In genomic region chr12:111725338-111726121, GRCm38 (mm10) we compare ENCODE assay signal across 10 mouse cellular contexts. TPM values are rescaled to one million over a fixed set of nuclear protein-coding genes. Genes with fewer than 3 reads are reported as not detected.
DNase-seq lines count a peak whose midpoint lies in the region; ATAC-seq and TF ChIP-seq lines count a peak whose summit lies in the region.
"Had no signal": no experiment of that assay in that cellular context is flagged by ENCODE, and none has a peak within 500 bp of the region (broad histone marks: within the 10 kb centered on the region; RNA-seq: fewer than 3 reads in every experiment).

No protein-coding gene starts in this region.

- WGBS in kidney, embryonic 16.5 days, result 64% methylated on average over 12 of the region's 12 CpGs
- WGBS in forebrain, postnatal 0 days, result 51% methylated on average over 12 of the region's 12 CpGs
- 75% methylated on average over 12 of the region's 12 CpGs for WGBS in neural tube, embryonic 14.5 days

- H3K27ac ChIP-seq in kidney, embryonic 16.5 days (ENCODE audit: low read length), result peak overlapping the region; percentile 29; the same call in 1 of the 2 replicates
- H3K27ac ChIP-seq in forebrain, postnatal 0 days (ENCODE audit: low read depth, low read length), result peak overlapping the region; percentile 70
- peak overlapping the region; percentile 60 for H3K27ac ChIP-seq in neural tube, embryonic 14.5 days (ENCODE audit: low read depth, low read length)

- no peak for TF ChIP-seq CTCF in forebrain, postnatal 0 days (IDR thresholded peaks at IDR 0.05; ENCODE audit: low read depth)

- no peaks in the 10 kb centered on the region for H3K27me3 ChIP-seq in kidney, embryonic 16.5 days (ENCODE audit: insufficient read depth, low read length)
- H3K27me3 ChIP-seq in forebrain, postnatal 0 days (ENCODE audit: insufficient read depth, low read length), result no peaks in the 10 kb centered on the region
- no peaks in the 10 kb centered on the region for H3K27me3 ChIP-seq in neural tube, embryonic 14.5 days (ENCODE audit: control insufficient read depth, insufficient read depth, low read length)

- H3K4me2 ChIP-seq in kidney, embryonic 16.5 days (replicated peaks; ENCODE audit: low read depth, low read length), result no peak overlapping the region
- no peak overlapping the region for H3K4me2 ChIP-seq in forebrain, postnatal 0 days (ENCODE audit: low read depth)
- no peak overlapping the region for H3K4me2 ChIP-seq in neural tube, embryonic 14.5 days (ENCODE audit: low read depth, low read length)

- peaks cover 15% of the 10 kb centered on the region; the same call in 1 of the 2 replicates for H3K4me1 ChIP-seq in kidney, embryonic 16.5 days (ENCODE audit: insufficient read depth, low read length)
- no peaks in the 10 kb centered on the region for H3K4me1 ChIP-seq in forebrain, postnatal 0 days (ENCODE audit: insufficient read depth)
- H3K4me1 ChIP-seq in neural tube, embryonic 14.5 days (ENCODE audit: control insufficient read depth, insufficient read depth, low read length), result no peaks in the 10 kb centered on the region

- peaks cover 16% of the 10 kb centered on the region; the same call in 1 of the 2 replicates for H3K36me3 ChIP-seq in kidney, embryonic 16.5 days (ENCODE audit: insufficient read depth, low read length)
- H3K36me3 ChIP-seq in forebrain, postnatal 0 days (ENCODE audit: insufficient read depth), result peaks cover 5% of the 10 kb centered on the region; the same call in 1 of the 2 replicates
- H3K36me3 ChIP-seq in neural tube, embryonic 14.5 days (ENCODE audit: control insufficient read depth, insufficient read depth, low read length), result peaks cover 7% of the 10 kb centered on the region

- no peak overlapping the region for H3K4me3 ChIP-seq in kidney, embryonic 16.5 days (ENCODE audit: low read length)
- no peak overlapping the region for H3K4me3 ChIP-seq in forebrain, postnatal 0 days (ENCODE audit: low read depth, low read length)
- no peak overlapping the region for H3K4me3 ChIP-seq in neural tube, embryonic 14.5 days (ENCODE audit: low read depth, low read length)

- H3K9me3 ChIP-seq in kidney, embryonic 16.5 days (ENCODE audit: low read length), result no peaks in the 10 kb centered on the region
- no peaks in the 10 kb centered on the region for H3K9me3 ChIP-seq in forebrain, postnatal 0 days (ENCODE audit: low read length)
- no peaks in the 10 kb centered on the region for H3K9me3 ChIP-seq in neural tube, embryonic 14.5 days (ENCODE audit: control insufficient read depth, low read length)

- DNase-seq in kidney, adult 8-10 months, result no peak
- no peak for DNase-seq in forebrain, postnatal 0 days
- DNase-seq in layer of hippocampus, adult 11-12 months (ENCODE audit: low spot score), result peak; percentile 58
- DNase-seq in thymus, postnatal 36 days, result no peak
- DNase-seq in ovary, adult 18-20 months (ENCODE audit: low spot score), result no peak
- DNase-seq: lung, adult 2 months; thymus, adult 2 months had no signal

- H3K9ac ChIP-seq in kidney, embryonic 16.5 days (replicated peaks; ENCODE audit: low read length), result peak overlapping the region; percentile 43; the same call in 1 of the 2 replicates
- 0 out of 2 replicates have a peak overlapping the region, but pooled peaks have one; percentile 3 for H3K9ac ChIP-seq in forebrain, postnatal 0 days
- no peak overlapping the region for H3K9ac ChIP-seq in neural tube, embryonic 14.5 days (replicated peaks; ENCODE audit: low read depth, low read length)

- ATAC-seq in kidney, embryonic 16.5 days (ENCODE audit: low FRiP score, low TSS enrichment), result no peak
- ATAC-seq in forebrain, postnatal 0 days, result peak; percentile 49; the same call in 1 of the 2 replicates
- ATAC-seq in neural tube, embryonic 14.5 days (ENCODE audit: low read depth), result no peak
- no peak for ATAC-seq in CD4-positive, CD25-positive, alpha-beta regulatory T cell, adult 4 months

RNA-seq across cellular contexts. Expression of gene Apopt1, which starts 12.5 kb away (rescaled TPM):
- 54.8 TPM in 2 replicates for polyA plus RNA-seq in kidney, embryonic 16.5 days (2015; fragmentation: Nextera tagmentation; extraction: Ambion mirVana)
- total RNA-seq in forebrain, postnatal 0 days (2014; rRNA removed), result 27.8 and 30.1 TPM in 2 replicates
- 52.7 and 59.8 TPM in 2 replicates for polyA plus RNA-seq in forebrain, postnatal 0 days (2015; fragmentation: Nextera tagmentation; extraction: Ambion mirVana)
- 65.7 and 69.6 TPM in 2 replicates for polyA plus RNA-seq in neural tube, embryonic 14.5 days (2014; fragmentation: Nextera tagmentation; extraction: Ambion mirVana)
- 10 to 100 TPM; 69.2 to 69.5 TPM for polyA plus RNA-seq in CD4-positive, CD25-positive, alpha-beta regulatory T cell, adult 4 months (2017; shearing (Covaris generic))

RNA-seq across cellular contexts. Expression of gene Bag5, which starts 12.5 kb away (rescaled TPM):
- polyA plus RNA-seq in kidney, embryonic 16.5 days (2015; fragmentation: Nextera tagmentation; extraction: Ambion mirVana), result 52.0 and 59.5 TPM in 2 replicates
- 50.6 and 54.2 TPM in 2 replicates for total RNA-seq in forebrain, postnatal 0 days (2014; rRNA removed)
- 60.7 and 71.2 TPM in 2 replicates for polyA plus RNA-seq in forebrain, postnatal 0 days (2015; fragmentation: Nextera tagmentation; extraction: Ambion mirVana)
- polyA plus RNA-seq in neural tube, embryonic 14.5 days (2014; fragmentation: Nextera tagmentation; extraction: Ambion mirVana), result 68.1 and 71.8 TPM in 2 replicates
- polyA plus RNA-seq in CD4-positive, CD25-positive, alpha-beta regulatory T cell, adult 4 months (2017; shearing (Covaris generic)), result 10 to 100 TPM; 32.5 to 37.9 TPM

RNA-seq across cellular contexts. Expression of gene Klc1, which starts 33.1 kb away (rescaled TPM):
- polyA plus RNA-seq in kidney, embryonic 16.5 days (2015; fragmentation: Nextera tagmentation; extraction: Ambion mirVana), result 98.5 and 101 TPM in 2 replicates
- total RNA-seq in forebrain, postnatal 0 days (2014; rRNA removed), result 596 and 608 TPM in 2 replicates
- 592 and 640 TPM in 2 replicates for polyA plus RNA-seq in forebrain, postnatal 0 days (2015; fragmentation: Nextera tagmentation; extraction: Ambion mirVana)
- 598 and 669 TPM in 2 replicates for polyA plus RNA-seq in neural tube, embryonic 14.5 days (2014; fragmentation: Nextera tagmentation; extraction: Ambion mirVana)
- 10 to 100 TPM; 17.8 to 20.6 TPM for polyA plus RNA-seq in CD4-positive, CD25-positive, alpha-beta regulatory T cell, adult 4 months (2017; shearing (Covaris generic))

RNA-seq across cellular contexts. Expression of gene Trmt61a, which starts 47.6 kb away (rescaled TPM):
- 11.6 and 12.2 TPM in 2 replicates for polyA plus RNA-seq in kidney, embryonic 16.5 days (2015; fragmentation: Nextera tagmentation; extraction: Ambion mirVana)
- 15.9 and 19.6 TPM in 2 replicates for total RNA-seq in forebrain, postnatal 0 days (2014; rRNA removed)
- polyA plus RNA-seq in forebrain, postnatal 0 days (2015; fragmentation: Nextera tagmentation; extraction: Ambion mirVana), result 8.8 and 10.9 TPM in 2 replicates
- polyA plus RNA-seq in neural tube, embryonic 14.5 days (2014; fragmentation: Nextera tagmentation; extraction: Ambion mirVana), result 4.3 and 5.0 TPM in 2 replicates
- polyA plus RNA-seq in CD4-positive, CD25-positive, alpha-beta regulatory T cell, adult 4 months (2017; shearing (Covaris generic)), result 1 to 10 TPM; 2.9 to 4.8 TPM

RNA-seq across cellular contexts. Expression of gene Ckb, which starts 53.4 kb away (rescaled TPM):
- polyA plus RNA-seq in kidney, embryonic 16.5 days (2015; fragmentation: Nextera tagmentation; extraction: Ambion mirVana), result 134 and 188 TPM in 2 replicates
- 1,430 and 1,456 TPM in 2 replicates for total RNA-seq in forebrain, postnatal 0 days (2014; rRNA removed)
- 1,561 and 1,650 TPM in 2 replicates for polyA plus RNA-seq in forebrain, postnatal 0 days (2015; fragmentation: Nextera tagmentation; extraction: Ambion mirVana)
- polyA plus RNA-seq in neural tube, embryonic 14.5 days (2014; fragmentation: Nextera tagmentation; extraction: Ambion mirVana), result 1,430 and 1,628 TPM in 2 replicates
- 10 to 100 TPM; 24.1 to 30.0 TPM for polyA plus RNA-seq in CD4-positive, CD25-positive, alpha-beta regulatory T cell, adult 4 months (2017; shearing (Covaris generic))
